Mouse (Mus musculus): ENCODE data around the gene Rapgef1.

Gene Rapgef1

DNA sequence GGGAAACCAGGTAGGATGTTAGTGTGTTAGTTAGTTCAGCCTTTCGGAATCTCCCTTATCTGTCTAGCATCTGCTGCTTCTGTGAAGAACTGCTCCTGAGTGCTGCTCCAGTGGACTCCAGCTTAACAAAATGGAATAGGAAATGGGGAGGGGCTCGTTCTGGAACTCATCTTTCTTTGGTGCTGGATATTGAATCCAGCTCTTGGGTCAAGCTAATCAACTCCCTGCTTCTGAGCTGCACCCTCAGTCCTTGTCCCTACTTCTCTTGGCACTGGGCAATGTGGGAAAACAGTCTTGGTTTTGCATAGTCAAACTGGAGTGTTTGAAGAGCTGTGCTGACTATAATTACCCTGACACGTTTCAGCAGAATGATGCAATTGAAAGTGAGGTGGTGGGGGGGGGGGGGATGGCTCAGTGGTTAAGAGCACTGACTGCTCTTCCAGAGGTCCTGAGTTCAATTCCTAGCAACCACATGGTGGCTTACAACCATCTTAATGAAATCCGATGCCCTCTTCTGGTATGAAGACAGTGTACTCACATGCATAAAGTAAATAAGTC lies 25.6 kb downstream of the Rapgef1 start:
- no peak for DNase-seq (ENCODE audit: low spot score in 2 of 2)

DNA sequence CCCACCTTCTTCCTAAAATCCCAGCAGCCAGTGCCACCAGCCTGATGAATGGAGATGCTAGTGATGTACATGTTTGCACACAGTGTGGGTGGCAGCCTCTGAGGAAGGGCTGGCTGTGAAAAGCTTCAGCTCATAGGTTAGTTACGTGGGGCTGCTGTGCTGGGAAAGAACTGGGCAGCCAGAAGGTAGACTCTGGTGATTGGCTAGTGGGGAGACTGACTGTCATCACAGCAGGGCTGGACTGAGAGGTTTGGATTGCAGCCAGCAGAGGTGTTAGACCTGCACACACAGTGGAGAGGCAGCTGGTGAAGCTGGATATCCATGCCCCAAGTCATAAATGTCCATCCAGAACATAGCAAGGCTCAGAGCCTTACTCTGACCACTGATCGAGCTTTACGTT lies 27.1 kb downstream of the Rapgef1 start:
- DNase-seq (ENCODE audit: low spot score in 2 of 2), result no peak

DNA sequence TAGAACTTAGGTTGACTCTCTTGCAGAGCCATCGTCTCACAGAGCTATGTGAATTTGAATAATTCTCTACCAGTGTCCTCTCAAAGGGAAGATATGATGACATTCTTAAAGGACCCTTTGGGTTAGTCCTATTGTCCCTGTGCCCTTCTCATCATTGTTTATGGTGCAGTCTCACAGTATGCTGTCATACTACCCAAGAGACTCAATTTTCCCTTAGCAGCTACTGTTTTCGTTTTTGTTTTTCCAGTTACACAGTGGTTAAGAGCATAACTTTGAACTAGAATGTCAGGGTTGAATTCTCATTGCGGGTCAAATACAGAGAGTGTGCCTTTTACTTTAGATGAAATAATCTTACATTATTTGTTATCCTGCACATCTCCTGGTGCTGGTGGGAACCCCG lies 27.6 kb downstream of the Rapgef1 start:
- no peak for DNase-seq (ENCODE audit: low spot score in 2 of 2)

DNA sequence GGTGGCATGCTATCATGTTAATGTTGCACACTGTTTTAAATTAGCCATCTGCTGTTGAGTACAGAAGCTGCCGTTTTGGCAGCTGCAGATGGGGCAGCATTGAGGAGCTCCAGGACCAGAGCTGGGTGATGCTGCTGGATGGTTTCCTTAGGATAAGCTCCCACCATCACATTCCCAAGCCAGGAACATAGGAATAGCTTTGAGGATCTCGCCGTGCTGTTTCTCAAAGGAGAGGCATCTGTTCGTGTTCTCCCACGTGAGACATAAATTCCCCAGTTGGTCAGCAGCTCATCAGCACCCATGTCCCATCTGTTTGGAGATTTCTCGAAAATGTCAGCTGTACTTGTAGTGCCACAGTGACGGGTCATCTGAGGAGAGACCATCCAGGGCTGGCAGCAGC lies 28.3 kb downstream of the Rapgef1 start:
- DNase-seq (ENCODE audit: low spot score in 2 of 2), result no peak

DNA sequence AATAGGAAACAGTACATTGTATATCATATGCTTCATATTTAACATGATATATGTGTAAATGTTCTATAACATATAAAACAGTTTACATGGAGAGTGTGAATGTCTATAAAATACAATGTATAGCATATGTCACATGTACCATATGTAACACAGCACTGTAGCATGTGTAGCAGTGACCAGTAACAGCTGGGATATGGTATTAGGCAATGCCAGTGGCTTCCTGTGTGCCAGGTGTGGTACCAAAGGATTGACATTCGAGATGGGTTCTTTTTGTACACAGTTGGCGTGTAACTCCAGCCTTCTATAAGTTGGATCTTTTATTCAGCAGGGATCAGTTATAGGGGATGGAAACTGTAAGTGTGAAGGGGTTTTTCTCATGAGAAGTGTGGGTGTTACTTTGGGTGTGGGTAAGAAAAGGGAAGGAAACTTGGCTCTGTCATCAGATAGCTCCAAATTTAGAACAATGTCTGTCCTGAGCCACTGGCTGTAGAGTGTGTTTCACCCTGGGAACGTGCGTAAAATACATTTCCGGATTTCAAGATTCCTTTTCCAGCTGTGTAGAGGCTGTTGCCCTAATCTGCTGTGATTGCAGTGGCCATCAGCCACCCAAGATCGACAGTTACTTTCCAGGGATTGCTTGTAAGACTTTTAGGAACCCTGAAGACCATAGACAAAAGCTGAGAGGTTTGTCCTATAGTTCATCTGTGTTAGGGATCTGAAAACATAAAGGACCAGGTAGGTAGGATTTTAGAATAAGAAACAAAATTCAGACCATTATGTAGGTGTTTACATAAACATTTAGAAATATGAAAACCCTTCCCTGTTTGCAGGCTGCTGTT lies 29.7 kb downstream of the Rapgef1 start:
- DNase-seq (ENCODE audit: low spot score in 2 of 2), result no peak

DNA sequence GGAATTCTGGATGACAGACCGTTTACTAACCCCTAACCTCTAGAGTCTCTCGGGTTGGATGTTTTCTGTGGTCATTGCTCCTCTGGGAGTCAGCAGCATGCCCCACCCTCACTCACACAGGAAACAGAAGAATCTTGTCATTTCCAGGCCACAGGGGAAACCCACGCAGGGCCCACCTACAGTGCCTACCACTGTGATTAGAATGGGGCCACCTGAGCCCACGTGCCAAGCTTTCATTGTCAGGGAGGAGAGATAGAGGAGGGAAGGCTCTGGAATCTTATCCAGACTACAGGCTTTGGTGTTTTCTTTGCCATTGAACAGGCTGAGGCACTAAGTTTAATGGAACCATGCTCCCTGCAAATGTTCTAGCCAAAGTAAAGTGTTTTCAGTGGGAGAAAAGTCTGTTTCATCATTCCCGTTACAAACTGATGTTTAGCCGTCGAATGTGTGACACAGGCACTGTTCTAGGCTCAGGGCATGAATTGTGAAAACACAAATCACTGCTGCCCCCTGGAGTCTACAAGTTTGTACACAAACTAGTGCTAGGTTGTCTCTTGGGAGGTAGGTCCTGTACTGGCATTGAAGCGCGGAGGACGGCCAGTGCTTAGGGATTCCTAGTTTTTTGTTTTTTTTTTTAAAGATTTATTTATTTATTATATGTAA lies 30.4 kb downstream of the Rapgef1 start:
- peak in 1 of 2 experiments; percentile 49 for DNase-seq (ENCODE audit: low spot score in 2 of 2)

DNA sequence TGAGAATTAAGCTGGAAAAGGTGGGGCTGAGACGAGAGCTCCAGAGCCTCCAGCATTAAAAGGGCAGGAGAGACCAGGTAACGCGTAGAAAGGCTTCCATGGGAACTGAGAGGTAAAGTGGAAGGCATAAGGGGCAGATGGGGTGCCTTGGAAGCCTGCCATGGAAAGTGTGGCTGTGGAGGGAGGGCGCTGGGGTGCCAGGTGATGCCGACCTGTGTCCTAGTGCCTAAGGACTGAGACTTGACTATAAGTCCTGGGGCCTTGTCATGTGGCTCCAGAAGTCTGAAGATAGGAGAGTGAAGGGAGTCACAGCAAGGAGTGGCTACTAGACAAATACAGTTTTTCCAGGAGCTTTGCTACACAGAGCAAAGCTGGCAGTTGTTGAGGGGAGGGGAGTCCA lies 32.4 kb downstream of the Rapgef1 start:
- no peak for DNase-seq (ENCODE audit: low spot score in 2 of 2)

DNA sequence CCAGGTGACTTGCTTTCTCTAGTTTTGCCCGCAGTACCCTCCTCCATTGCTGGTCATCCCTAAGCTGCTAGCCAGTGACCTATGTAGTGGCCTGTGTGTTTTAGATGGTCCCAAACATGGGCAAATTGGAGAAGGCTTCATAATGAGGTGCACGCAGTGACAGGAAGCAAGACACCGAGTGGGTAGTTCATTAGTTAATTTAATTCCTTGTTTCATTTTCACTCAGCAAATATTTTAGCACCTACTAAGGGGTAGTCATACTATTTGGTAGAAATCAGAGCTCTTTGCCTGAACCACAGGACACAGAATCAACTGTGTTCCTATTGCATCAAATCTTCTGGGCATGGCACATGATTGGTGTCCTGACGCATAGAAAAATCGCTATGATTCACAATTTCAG lies 35.9 kb downstream of the Rapgef1 start:
- no peak for DNase-seq (ENCODE audit: low spot score in 2 of 2)

DNA sequence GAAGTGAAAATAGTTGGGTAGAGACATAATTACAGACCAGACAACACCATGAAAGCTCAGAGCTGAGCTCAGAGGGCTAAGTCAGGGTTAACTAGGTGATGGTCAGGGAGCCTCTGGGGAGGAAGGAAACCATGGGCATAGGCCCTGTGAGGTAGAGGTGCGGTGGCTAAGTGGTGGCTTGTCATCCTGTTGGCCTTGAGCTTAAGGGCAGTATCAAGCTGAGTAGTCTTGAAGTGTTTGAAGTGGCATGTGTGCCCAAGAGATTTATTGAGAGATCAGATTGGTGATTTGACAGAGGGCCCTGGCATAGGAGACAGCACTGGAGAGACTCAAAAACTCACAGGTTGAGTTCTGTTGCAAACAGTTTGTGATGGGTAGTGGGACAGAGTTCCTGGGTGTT lies 36.6 kb downstream of the Rapgef1 start:
- no peak for DNase-seq (ENCODE audit: low spot score in 2 of 2)

DNA sequence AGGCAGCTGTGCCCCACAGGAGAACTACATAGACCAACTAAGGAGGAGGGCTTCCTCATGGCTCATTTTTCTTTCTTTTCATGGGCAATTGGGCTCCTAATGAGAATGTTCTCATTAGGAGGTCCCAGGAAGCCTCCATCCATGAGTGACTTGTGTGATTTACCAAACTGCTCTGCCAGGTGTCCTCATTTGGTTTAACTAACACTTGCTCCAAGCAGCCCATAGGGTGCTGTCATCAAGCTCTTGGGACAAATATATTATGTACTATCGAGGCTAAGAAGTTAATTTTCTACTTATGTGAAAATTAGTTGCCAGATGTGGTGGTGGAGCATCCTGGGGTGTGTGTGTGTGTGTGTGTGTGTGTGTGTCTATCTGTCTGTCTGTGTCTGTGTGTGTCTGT lies 37.6 kb downstream of the Rapgef1 start:
- no peak for DNase-seq (ENCODE audit: low spot score in 2 of 2)

DNA sequence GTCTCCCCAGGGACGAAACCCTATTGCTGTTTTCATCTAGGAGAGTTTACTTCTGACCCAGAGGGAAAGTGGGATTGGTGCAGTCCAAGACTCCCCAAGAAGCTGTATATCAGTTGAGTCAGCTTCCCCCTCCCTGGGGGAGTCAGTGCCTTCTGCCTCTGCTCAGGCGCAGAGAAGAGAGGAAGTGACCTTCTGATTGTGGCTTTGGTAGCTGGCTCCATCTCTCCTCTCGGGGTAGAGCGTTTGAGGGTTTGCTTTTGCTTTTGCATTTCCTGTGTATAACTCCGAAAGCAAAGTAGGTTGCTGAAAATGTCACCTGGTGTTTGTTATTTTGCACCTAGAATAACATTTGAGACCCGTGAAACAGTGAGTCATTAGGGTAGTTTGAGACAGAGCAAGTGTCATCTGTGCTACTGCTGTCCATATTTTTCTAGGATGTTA lies 42.3 kb downstream of the Rapgef1 start:
- peak in 1 of 2 experiments; percentile 31 for DNase-seq (ENCODE audit: low spot score in 2 of 2)

DNA sequence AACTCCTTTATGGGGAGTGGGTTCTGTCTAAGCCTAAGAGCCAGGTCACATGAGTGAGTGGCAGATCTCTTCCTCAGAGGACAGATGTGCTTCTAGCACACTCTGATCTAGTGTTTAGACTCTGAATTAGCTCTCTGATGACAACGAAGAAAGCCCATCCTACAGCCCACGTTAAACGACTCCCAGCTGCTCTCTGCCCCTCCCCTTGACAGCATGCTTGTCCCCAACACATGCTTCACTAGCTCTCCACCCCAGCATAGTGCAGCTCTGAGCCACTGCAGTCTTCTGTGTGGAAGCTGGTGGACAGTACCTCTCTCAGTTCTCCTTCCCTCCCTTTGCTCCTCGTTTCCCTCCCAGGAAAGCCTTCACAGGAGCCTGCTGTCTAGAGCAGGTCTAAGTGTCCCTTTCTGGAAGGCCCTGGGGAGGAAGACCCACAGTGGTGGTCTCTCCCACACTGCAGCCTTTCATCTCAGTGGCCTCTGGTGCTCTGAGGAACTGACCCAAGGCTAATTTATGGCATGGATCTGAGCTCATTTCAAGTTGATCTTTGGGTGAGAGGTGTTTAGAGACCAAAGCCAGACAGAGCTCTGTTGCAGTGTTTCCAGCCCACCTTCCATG lies 43.8 kb downstream of the Rapgef1 start:
- DNase-seq (ENCODE audit: low spot score in 2 of 2), result no peak

DNA sequence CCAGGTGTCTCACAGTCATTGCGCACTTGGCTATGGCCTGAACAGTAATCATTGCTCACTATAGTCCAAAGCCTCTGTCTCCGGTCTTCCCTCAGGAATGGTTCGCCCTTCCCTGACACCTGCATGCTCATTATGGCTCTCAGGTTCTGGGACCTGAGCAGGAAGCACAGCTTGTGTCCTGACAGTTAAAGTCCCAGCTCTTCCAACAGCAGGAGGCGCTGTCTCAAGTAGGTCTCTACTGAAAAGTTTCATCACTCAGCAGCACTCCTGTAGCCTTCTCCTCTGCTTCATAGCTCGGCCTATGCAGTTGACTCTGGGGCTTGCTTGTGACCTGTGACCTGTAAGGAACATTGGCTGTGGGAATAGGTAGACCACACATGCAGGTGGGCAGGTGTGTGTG lies 45.9 kb downstream of the Rapgef1 start:
- DNase-seq (ENCODE audit: low spot score in 2 of 2), result peak in 1 of 2 experiments; percentile 49

DNA sequence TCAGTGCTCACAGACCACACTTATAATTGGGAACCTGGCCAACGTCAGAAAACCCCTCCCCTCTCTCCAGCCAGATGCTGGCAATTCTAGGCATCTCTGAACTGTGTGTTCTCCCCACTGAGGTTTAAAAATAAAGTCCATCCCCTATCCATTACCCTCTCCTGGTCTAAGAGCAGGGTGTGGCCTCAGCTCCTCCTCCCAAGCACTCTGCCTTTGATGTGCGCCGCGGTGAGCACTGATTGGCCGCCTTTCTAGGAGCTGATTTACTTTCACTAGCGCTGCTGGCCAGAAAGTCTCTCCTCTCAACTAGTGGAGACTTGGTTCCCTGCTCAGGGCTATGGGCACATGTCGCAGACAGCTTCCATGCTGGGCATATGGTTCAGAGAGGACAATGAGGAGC lies 47.1 kb downstream of the Rapgef1 start:
- no peak for DNase-seq (ENCODE audit: low spot score in 2 of 2)

DNA sequence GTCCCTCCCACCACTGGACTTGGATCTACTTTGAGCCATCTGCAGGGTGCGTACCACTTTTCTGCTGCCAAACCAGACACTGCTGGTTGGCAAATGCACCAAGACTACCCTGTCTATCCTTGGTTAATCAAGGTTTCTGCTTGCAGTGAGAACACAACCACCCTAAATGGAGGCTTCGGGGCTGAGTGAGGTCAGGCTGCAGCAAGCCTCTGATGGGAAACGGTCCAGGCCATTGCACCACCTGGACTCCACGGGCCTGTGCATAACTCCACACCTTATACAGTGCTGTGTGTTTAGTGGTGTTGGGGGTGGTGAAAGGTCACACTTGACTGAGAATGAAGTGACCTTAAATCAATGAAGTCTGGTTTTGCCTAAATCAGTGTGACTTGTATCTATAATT lies 47.6 kb downstream of the Rapgef1 start:
- DNase-seq (ENCODE audit: low spot score in 2 of 2), result no peak

DNA sequence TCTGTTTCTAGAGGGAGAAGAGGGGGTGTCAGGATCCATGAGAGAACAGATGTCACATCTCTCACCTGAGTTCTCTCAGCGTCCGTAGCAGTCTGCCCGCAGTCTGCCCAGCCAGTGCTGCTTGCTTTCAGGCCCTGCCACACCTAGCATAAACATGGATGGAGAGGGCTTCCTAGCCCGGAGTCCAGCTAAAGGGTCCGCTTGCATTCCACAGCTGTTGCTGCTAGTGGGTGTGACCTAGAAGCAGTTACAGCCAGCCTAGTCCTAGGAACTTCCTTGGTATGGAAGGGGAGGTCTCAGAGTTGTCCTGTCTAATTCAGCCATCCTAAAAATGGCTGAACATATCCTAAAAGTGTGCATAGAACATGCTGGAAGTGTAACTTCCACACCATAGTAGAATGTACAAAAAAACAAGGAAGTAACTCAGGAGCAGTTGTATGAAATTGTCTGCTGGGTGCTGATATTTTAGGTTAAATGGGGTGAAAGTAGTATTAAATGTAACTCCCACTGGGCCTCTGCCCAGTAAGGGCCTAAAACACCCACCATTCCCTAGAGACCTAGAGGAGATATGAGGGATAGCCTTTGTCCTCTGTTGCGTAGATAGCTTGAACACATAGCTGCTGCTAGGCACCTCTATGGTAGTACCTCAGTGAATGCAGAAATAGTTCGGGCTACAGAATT lies 48.6 kb downstream of the Rapgef1 start:
- DNase-seq (ENCODE audit: low spot score in 2 of 2), result no peak

DNA sequence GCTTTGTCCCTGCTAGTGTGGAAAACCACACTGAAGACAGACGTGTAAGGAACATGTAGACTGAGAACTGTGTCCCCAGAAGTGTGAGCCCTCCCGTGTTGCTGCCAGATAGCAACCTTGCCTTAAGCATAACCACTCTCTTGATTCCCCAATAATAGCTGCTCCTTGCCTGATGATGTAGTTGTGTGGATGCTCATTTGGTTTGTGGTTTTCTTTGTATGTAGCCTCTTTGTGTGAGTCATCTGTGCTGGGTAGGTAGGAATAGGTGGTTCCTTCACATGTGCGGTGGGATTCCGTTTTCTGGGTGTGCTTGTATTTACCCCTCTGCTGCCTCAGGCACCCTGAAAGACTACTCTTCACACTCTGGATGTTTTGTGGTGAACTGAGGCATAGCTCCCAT lies 49.4 kb downstream of the Rapgef1 start:
- no peak for DNase-seq (ENCODE audit: low spot score in 2 of 2)

DNA sequence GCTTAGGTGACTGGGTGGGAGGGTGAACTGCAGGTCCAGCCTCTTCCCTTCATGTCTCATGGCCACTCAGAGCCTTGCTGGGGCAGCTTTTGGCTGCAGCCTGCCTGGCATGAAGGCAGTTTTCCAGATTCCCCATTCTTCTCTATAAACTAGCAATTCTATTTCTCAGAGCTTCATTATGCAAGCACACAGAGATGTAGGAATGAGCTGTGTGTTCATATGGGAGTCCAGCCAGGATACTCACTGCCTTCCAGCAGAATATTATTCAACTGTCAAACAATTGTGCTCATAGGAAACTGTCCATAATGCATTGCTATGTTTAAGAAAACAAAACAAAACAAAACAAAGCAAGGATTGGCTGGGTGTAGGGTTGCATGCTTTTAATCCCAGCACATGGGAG lies 50.2 kb downstream of the Rapgef1 start:
- no peak for DNase-seq (ENCODE audit: low spot score in 2 of 2)

DNA sequence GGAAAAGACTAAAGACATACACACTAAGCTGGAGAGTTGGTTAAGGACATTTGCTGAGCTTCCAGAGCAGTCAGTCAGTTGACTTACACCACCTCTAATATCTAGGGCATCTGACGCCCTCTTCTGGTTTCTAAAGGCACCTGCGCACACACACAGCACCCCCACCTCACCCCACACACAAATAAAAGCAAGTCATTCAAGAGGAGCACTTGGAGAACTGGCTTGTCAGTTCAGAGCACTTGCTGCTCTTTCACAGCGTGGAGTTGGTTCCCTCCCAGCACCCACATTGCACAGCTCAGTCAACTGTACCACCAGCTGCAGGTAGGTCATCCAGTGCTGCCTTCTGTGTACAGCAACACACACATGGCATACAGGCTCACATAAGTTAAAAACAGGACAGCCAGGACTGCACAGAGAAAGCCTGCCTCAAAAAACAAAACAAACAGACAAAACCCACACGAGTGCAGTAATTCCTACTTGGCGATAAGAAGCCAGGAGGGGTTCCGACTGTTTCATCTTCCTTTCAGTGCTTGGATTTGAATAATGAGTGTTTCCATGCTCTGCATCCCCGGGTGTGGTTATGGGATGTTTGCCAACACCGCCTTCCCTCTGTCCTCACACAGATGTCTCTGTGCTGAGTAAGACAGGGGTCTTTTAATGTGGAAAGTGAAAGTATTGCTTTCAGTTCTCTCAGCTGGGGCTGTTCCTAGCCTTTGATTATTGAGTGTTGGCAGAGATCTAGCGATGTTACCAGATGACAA lies 50.9 kb downstream of the Rapgef1 start:
- DNase-seq (ENCODE audit: low spot score in 2 of 2), result peak in 1 of 2 experiments; percentile 45

DNA sequence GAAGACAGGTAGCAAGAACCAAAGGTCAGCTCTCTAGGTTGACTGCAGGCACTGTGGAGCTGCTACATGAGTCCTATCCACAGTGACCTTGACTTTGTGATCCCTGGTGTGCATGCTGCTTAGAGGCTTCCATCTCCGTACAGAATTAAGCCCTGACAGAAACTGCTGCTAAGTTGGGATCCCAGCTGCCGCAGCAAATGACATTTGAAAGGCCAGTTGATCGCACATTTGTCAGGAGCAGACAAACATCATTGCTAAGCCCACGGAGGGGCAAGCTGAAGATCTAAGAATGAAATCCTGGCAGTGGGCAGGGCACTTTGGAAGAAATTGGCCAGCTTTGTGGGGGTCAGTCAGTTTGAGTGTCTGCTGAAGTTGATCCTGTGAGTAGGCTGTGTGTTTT lies 51.9 kb downstream of the Rapgef1 start:
- DNase-seq (ENCODE audit: low spot score in 2 of 2), result no peak

DNA sequence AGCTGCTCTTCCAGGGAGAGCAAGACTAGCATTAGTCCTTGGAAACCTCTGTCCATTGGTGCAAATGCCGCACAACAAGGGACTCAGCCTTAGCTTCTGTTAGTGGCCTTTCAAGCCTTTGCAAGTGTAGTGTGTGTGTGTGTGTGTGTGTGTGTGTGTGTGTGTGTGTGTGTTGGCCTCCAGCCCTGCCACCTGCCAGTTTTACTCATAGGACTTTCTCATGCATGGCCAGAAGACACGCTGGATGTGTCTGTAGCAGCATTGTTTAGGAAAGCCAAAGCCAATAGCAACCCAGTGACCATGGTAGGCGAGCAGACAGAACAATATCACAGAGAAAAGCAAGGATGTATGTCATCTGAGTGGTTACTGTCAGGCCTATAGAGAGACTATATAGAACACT lies 52.3 kb downstream of the Rapgef1 start:
- DNase-seq (ENCODE audit: low spot score in 2 of 2), result no peak

All from spleen, postnatal 14 days (tissue).